Mouse (Mus musculus) B cell, adult 67 days (primary cell): ENCODE results near the gene Dnajc12. TPM values are rescaled to one million over a fixed set of nuclear protein-coding genes. Genes with fewer than 3 reads are reported as not detected.

ENCODE experiments used
- total RNA-seq, 2 experiments: library from RNA; stranded (reverse); gene quantifications; 4 replicates each; pipeline ENCODE4 v1.2.4; 2023

Dnajc12 gene
- 1 to 10 TPM; 1.4 to 2.7 TPM for total RNA-seq

GRCm38 (mm10) chr10:63382372-63383279 lies at the start of gene Dnajc12:
Dnajc12 (plus strand) TSS chr10:63382443.

GRCm38 (mm10) chr10:63381498-63382280 lies 554 bp upstream of the Dnajc12 start, which contains the start of gene Sirt1:
Sirt1 (minus strand) TSS chr10:63381704.

GRCm38 (mm10) chr10:63421739-63422735 lies 39.8 kb downstream of the Dnajc12 start, which contains the start of gene Gm7075:
Gm7075 (minus strand) TSS chr10:63421789.

GRCm38 (mm10) chr10:63429785-63430305 lies 47.6 kb downstream of the Dnajc12 start, which contains the start of gene Ctnna3:
Ctnna3 (plus strand) TSS chr10:63430098.

Other genes starting within 250 kb of the Dnajc12 start
- not detected for gene Mypn, start 178.5 kb upstream of the Dnajc12 start, total RNA-seq
- 100 to 1,000 TPM; 243 to 272 TPM for gene Herc4, start 138.6 kb upstream of the Dnajc12 start, total RNA-seq
- gene Sirt1, start 739 bp upstream of the Dnajc12 start, total RNA-seq, result 10 to 100 TPM; 58.6 to 63.7 TPM
- gene Gm7075, start 39.3 kb downstream of the Dnajc12 start, total RNA-seq, result not detected
- gene Ctnna3, start 47.7 kb downstream of the Dnajc12 start, total RNA-seq, result not detected